Mouse (Mus musculus) forebrain, embryonic 11.5 days (tissue): ENCODE results near the gene Fap. TPM values are rescaled to one million over a fixed set of nuclear protein-coding genes. Genes with fewer than 3 reads are reported as not detected.

Experiments used
- ATAC-seq: fragments of 200-750 bp; cut with Nextera tagmentation; replicated peaks from 2 replicates; pipeline ENCODE4 v1.8.0; 2017; ENCODE audit warnings: moderate TSS enrichment; ENCODE audit not compliant: low FRiP score
- DNase-seq: peaks from one replicate; pipeline ENCODE4 v3.0.0-alpha.2; 2017; ENCODE audit warnings: low spot score
- H3K27ac ChIP-seq: fragments of 300-500 bp; sonication (generic); 2 replicates; pipeline ENCODE4 v1.5.1; 2014; ENCODE audit warnings: low read depth, low read length
- H3K27me3 ChIP-seq: fragments of 300-500 bp; sonication (generic); 2 replicates; pipeline ENCODE4 v1.6.1; 2014; ENCODE audit warnings: mild to moderate bottlenecking, low read length, mixed read lengths; ENCODE audit not compliant: control insufficient read depth, insufficient read depth
- H3K36me3 ChIP-seq: fragments of 300-500 bp; sonication (generic); 2 replicates; pipeline ENCODE4 v1.6.1; 2014; ENCODE audit warnings: mild to moderate bottlenecking, low read length, moderate library complexity, mixed read lengths; ENCODE audit not compliant: control insufficient read depth, insufficient read depth
- H3K4me1 ChIP-seq: fragments of 300-500 bp; sonication (generic); replicated peaks from 2 replicates; pipeline ENCODE4 v1.6.1; 2014; ENCODE audit warnings: low read length, mixed read lengths; ENCODE audit not compliant: control insufficient read depth, insufficient read depth
- H3K4me2 ChIP-seq: fragments of 300-500 bp; sonication (generic); 2 replicates; pipeline ENCODE4 v1.6.1; 2014; ENCODE audit warnings: low read depth, mild to moderate bottlenecking, low read length, moderate library complexity, mixed read lengths; ENCODE audit not compliant: severe bottlenecking
- H3K4me3 ChIP-seq: fragments of 300-500 bp; sonication (generic); 2 replicates; pipeline ENCODE4 v1.5.1; 2014; ENCODE audit warnings: low read depth, low read length
- H3K9ac ChIP-seq: fragments of 300-500 bp; sonication (generic); 2 replicates; pipeline ENCODE4 v1.6.1; 2014; ENCODE audit warnings: low read length
- H3K9me3 ChIP-seq: fragments of 300-500 bp; sonication (generic); 2 replicates; pipeline ENCODE4 v1.6.1; 2016; ENCODE audit warnings: low read length, mixed read lengths; ENCODE audit not compliant: control insufficient read depth
- WGBS: fragments of 180-500 bp; shearing (Covaris S2); extraction: QIAGEN DNeasy Blood & Tissue Kit; methylation state at CpG from one replicate; pipeline ENCODE4 v1.1.7; 2014; 5-methylcytosine and 5-hydroxymethylcytosine counted together
- polyA plus RNA-seq: library from polyadenylated mRNA; unstranded; fragments of >200 nt; fragmentation: Nextera tagmentation; extraction: Ambion mirVana; gene quantifications from 2 replicates; pipeline ENCODE4 v1.2.1, GENCODE M21; 2014

The Fap gene
- polyA plus RNA-seq, 1 experiment from 2014 or later: 3.5 TPM

- 45% methylated on average over 5 of the region's 5 CpGs for WGBS
- no peak overlapping the region for H3K27ac ChIP-seq
- no peaks in the 10 kb centered on the region for H3K36me3 ChIP-seq
- ATAC-seq (peak; percentile 77), DNase-seq (no peak)
- H3K27me3 ChIP-seq: no peaks in the 10 kb centered on the region
- H3K9ac ChIP-seq: no peak overlapping the region
- no peak overlapping the region for H3K4me3 ChIP-seq
- no peaks in the 10 kb centered on the region for H3K4me1 ChIP-seq
- no peaks in the 10 kb centered on the region for H3K9me3 ChIP-seq
- H3K4me2 ChIP-seq: no peak overlapping the region
Observed at GRCm38 (mm10) chr2:62497333-62498002, 76.4 kb downstream of the Fap start.

- Histone ChIP-seq H3K4me2 (no peak overlapping the region), H3K9me3 (no peaks in the 10 kb centered on the region), H3K27ac (no peak overlapping the region), H3K4me3 (no peak overlapping the region), H3K9ac (no peak overlapping the region), H3K36me3 (no peaks in the 10 kb centered on the region), H3K27me3 (no peaks in the 10 kb centered on the region), H3K4me1 (no peaks in the 10 kb centered on the region)
- ATAC-seq (no peak), DNase-seq (no peak)
- WGBS: 86% methylated on average over 4 of the region's 4 CpGs
Observed at GRCm38 (mm10) chr2:62495407-62495806, 78.5 kb downstream of the Fap start.

- no peaks in the 10 kb centered on the region for H3K27me3 ChIP-seq
- H3K4me2 ChIP-seq: no peak overlapping the region
- no peak overlapping the region for H3K4me3 ChIP-seq
- no peak for DNase-seq
- H3K36me3 ChIP-seq: no peaks in the 10 kb centered on the region
- no peak overlapping the region for H3K9ac ChIP-seq
- WGBS: 90% methylated on average over 6 of the region's 6 CpGs
- no peaks in the 10 kb centered on the region for H3K4me1 ChIP-seq
- no peaks in the 10 kb centered on the region for H3K9me3 ChIP-seq
- H3K27ac ChIP-seq: no peak overlapping the region
- no peak for ATAC-seq
Observed at GRCm38 (mm10) chr2:62489832-62490231, 84.0 kb downstream of the Fap start.

- 83% methylated on average over 3 of the region's 3 CpGs for WGBS
- Histone ChIP-seq H3K9me3 (no peaks in the 10 kb centered on the region), H3K9ac (no peak overlapping the region), H3K4me1 (no peaks in the 10 kb centered on the region), H3K36me3 (no peaks in the 10 kb centered on the region), H3K4me2 (no peak overlapping the region), H3K27ac (no peak overlapping the region), H3K27me3 (no peaks in the 10 kb centered on the region), H3K4me3 (no peak overlapping the region)
- DNase-seq: no peak
- ATAC-seq: no peak
Observed at GRCm38 (mm10) chr2:62484906-62485305, 89.0 kb downstream of the Fap start.

- no peak for ATAC-seq
- H3K27ac ChIP-seq: no peak within 1 kb of the TSS
- 88% methylated on average over 9 of the region's 9 CpGs for WGBS
Observed at GRCm38 (mm10) chr2:62483550-62483949, 90.3 kb downstream of the Fap start, which contains the start of gene Gcg. TSS of gene Gcg (minus strand) at chr2:62483650.

GRCm38 (mm10) chr2:62480285-62481198 is 93.3 kb downstream of the Fap start:
- no peak overlapping the region for H3K27ac ChIP-seq
- no peaks in the 10 kb centered on the region for H3K9me3 ChIP-seq
- DNase-seq (no peak), ATAC-seq (no peak)
- H3K9ac ChIP-seq: no peak overlapping the region
- no peaks in the 10 kb centered on the region for H3K36me3 ChIP-seq
- H3K4me1 ChIP-seq: no peaks in the 10 kb centered on the region
- H3K4me3 ChIP-seq: no peak overlapping the region
- 80% methylated on average over 9 of the region's 9 CpGs for WGBS
- no peak overlapping the region for H3K4me2 ChIP-seq
- H3K27me3 ChIP-seq: no peaks in the 10 kb centered on the region

More at GRCm38 (mm10) chr2:62483550-62483949, 90.3 kb downstream of the Fap start, which contains the start of gene Gcg:
- H3K4me1 ChIP-seq: no peaks in the 10 kb centered on the region
- no peak within 1 kb of the TSS for H3K9ac ChIP-seq
- no peaks in the 10 kb centered on the region for H3K36me3 ChIP-seq
- no peak within 1 kb of the TSS for H3K4me2 ChIP-seq
- no peak for DNase-seq
- no peak within 1 kb of the TSS for H3K4me3 ChIP-seq
- H3K9me3 ChIP-seq: no peaks in the 10 kb centered on the region
- no peaks in the 10 kb centered on the region for H3K27me3 ChIP-seq

GRCm38 (mm10) chr2:62469551-62469950 is 104.3 kb downstream of the Fap start:
- H3K27ac ChIP-seq: no peak overlapping the region
- H3K9ac ChIP-seq: no peak overlapping the region
- no peaks in the 10 kb centered on the region for H3K9me3 ChIP-seq
- no peaks in the 10 kb centered on the region for H3K27me3 ChIP-seq
- H3K4me1 ChIP-seq: no peaks in the 10 kb centered on the region
- no peaks in the 10 kb centered on the region for H3K36me3 ChIP-seq
- no peak for DNase-seq
- no peak for ATAC-seq
- H3K4me3 ChIP-seq: no peak overlapping the region
- H3K4me2 ChIP-seq: no peak overlapping the region
- 90% methylated on average over 9 of the region's 9 CpGs for WGBS

- Histone ChIP-seq H3K4me3 (no peak overlapping the region), H3K27me3 (no peaks in the 10 kb centered on the region), H3K9me3 (no peaks in the 10 kb centered on the region), H3K9ac (no peak overlapping the region), H3K27ac (no peak overlapping the region), H3K4me1 (no peaks in the 10 kb centered on the region), H3K4me2 (no peak overlapping the region), H3K36me3 (no peaks in the 10 kb centered on the region)
- ATAC-seq: no peak
- DNase-seq: no peak
- 93% methylated on average over 2 of the region's 2 CpGs for WGBS
Observed at GRCm38 (mm10) chr2:62463287-62463686, 110.6 kb downstream of the Fap start.
